Mouse (Mus musculus) lung, adult 18-20 months (tissue): ENCODE results near the gene Zfp607b.
A peak's percentile ranks its signal among the peaks of the same experiment; 100 is the strongest.

Source experiments
- DNase-seq, 2 experiments: peaks; one replicate each; pipeline ENCODE4 v3.0.0; 2022; ENCODE audit warnings: mixed read lengths in 2 of 2

Gene Zfp607b

GRCm38 (mm10) chr7:27688815-27689612 lies at the start of gene Zfp607b:
Zfp607b (plus strand) TSS chr7:27689340.
- DNase-seq, result peak; percentile 96 to 97

- no peak for DNase-seq
Observed at GRCm38 (mm10) chr7:27644471-27644870, 44.7 kb upstream of the Zfp607b start.

DNA sequence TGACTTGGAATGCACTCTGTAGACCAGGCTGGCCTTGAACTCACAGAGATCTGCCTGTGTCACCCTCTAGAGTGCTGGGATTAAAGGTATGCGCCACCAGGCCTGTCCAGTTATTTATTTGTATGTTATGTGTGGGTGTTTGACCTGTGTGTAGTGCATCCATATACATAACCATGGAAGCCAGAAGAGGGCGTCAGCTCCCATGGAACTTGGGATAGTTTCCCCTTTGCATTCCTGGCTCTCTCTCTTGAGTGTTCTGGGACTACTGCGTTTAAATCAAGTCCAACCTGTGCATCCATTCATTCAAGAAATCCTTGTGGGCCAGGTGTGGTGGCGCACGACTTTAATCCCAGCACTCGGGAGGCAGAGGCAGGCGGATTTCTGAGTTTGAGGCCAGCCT lies 42.6 kb upstream of the Zfp607b start:
- no peak for DNase-seq

DNA sequence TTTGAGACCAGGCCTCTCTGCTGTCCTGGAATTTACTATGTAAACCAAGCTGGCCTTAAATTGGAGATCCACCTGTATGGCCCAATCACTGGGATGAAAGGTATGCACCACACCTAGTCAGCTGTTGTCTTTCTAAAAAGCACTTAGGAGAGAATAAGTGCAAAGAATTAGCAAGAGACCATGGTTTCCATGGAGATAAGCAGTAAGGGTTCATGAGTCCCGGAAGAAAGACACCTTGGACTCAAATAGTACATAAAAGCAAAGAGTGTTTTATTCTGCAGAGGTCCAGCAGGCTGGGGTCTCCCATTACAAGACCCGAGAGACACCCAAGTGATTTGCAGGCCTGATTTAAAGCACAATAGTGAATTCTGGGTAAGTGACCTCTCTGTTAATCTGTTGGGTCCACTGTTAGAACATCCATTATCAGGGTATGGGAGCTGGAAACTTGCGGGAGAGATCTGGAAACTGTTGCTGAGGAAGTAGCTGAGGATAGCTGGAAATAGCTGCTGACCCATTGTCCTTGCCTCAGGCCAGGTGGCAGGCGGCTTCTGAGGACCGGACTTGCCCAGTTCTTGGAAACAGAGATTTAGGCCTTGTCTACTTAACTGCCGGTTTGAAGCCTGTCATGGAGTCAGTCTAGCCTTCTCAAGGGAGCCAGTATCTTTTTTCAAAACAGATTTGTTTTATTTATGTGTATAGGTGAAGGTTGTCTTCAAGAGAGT lies 41.7 kb upstream of the Zfp607b start:
- no peak for DNase-seq

DNA sequence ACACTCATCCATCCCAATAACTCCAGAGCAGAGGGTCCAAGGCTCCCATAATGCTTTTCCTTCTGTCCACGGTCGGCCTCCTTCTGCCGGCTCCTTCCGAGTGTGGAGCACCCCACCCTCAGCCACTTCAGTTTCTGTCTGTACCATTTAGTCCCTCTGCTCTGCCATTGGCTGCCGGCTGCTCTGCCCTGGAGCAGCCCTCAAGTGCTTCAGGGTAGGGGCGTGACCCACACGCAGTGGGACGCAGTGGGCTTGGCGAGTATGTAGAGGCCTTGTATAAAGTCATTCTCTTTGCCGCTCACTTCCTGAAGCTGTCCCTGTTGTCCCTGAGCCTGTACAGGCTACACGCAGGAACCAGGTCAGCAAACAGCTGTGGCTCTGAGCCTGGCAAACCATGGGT lies 39.4 kb upstream of the Zfp607b start:
- DNase-seq, result no peak

GRCm38 (mm10) chr7:27650949-27651348 lies 38.2 kb upstream of the Zfp607b start:
- peak; percentile 52 to 71 for DNase-seq

DNA sequence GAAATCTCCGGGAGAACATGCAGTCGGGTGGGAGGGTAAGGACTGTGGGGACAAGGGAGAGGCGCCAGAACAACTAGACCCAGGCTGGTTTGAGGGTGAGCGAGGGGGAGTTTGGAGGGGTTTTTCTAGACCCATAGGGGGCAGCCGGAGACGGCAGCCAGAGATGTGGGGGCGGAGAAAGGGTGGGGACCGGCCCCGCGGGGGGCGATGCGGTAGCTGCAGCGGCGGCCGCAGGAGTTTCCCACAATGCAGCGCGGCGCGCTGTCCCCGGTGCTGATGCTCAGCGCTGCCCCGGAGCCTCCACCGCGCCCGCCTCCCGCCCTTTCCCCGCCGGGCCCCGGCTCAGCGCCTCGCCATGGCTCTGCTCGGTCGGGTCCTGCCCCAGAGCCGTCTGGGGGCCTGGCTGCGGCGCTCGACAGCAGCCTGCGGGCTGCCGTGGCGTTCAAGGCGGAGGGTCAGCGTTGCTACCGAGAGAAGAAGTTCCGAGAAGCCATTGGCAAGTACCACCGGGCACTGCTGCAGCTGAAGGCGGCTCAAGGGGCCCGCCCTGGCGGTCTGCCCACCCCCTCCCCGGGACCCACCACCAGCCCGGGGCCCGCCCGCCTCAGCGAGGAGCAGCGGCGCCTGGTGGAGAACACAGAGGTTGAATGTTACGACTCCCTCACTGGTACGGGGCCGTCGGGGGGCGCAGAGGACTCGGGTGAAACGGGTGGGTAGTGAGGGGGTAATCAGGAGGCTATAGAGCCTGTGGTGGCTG lies 35.3 kb upstream of the Zfp607b start, which contains the start of gene Ttc9b:
Gene Ttc9b, plus strand, starts transcription at position 235 of the 757 bp plus-strand sequence.
- DNase-seq, result peak in 1 of 2 experiments; percentile 5

GRCm38 (mm10) chr7:27654607-27655276 lies 34.4 kb upstream of the Zfp607b start:
- peak in 1 of 2 experiments; percentile 20 for DNase-seq

DNA sequence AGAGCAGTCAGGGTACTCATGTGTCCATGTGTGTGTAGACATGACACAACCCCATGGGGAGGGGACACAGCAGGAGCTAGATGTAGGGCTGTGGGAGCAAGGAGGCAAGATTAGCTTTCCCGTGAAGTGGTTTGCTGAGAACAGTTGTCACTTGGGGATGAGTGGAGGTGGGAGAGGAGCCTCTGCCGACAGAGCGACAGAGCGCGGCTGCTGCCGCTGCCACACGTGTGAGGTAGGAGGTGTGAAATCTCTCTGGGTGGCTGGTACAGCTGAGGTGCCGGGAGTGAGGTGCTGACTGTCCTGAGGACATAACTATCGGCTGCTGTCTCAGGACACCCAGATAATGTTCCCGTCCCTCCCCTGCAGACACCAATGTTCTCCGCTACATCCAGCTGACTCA lies 33.6 kb upstream of the Zfp607b start:
- DNase-seq, result no peak

GRCm38 (mm10) chr7:27656600-27656999 lies 32.5 kb upstream of the Zfp607b start:
- no peak for DNase-seq

GRCm38 (mm10) chr7:27657824-27658395 lies 31.2 kb upstream of the Zfp607b start:
- DNase-seq, result no peak

DNA sequence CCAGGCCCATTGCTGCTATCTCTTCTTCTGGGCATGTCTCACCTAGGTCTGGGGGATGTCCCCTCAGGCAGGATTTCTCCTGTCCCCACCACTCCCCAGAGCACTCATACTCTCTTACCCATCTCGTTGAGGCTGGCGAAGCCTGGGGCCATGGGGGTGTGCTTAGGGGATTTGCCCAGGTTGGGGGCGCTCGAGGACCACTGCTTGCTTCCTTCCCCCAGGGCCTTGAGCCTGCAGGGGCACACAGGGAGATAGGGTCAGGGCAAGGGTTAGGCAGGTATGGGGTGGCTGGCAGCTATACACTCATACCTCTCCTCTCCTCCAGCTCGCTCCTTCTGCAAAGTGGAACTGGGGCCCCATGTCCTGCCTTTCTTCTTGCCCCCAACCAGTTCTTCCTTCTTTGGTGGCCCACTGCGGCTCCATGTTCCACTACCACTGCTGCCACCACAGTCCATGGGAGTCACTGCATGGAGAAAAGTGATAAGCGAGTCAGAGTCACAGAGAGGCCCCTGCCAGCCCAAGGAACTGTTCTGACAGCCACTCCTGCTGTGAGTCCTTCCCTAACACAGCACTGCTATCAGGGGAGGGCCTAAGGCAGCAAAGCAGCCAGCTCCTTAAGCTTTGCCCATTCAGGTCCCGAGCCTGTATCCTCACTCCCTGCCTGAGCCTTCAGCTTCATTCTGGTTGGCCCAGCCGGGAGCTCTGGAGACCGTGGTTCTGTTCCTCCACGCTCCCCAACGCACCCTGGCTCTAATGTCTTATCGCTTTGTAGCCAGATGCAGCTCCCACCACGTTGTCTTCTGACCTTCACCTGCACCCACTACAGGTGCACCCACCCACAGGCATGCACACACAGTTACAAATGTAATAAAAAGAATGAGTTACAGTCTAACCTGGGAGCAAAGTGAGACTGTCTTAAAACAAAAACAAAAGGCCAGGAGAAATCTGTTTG lies 30.2 kb upstream of the Zfp607b start:
- no peak for DNase-seq

DNA sequence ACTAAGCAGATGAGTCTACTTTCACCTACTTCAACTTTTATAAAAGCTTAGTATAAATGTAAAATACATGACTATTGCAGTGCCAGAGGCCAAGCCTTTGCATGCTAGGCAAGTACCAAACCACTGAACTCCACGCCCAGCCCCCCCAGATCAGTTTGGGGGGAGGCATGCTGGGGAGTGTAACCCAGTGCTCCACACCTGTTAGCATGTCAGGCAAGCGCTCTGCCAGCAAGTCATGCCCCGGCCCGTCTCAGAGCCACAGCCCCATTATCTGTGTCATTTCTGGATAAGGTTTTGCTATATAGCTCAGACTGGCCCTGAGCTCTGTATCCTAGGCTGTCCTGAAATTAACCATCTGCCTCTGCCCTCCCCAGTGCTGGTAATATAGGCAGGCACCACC lies 27.1 kb upstream of the Zfp607b start:
- DNase-seq, result no peak

GRCm38 (mm10) chr7:27673064-27673574 lies 16.0 kb upstream of the Zfp607b start:
- DNase-seq, result no peak

DNA sequence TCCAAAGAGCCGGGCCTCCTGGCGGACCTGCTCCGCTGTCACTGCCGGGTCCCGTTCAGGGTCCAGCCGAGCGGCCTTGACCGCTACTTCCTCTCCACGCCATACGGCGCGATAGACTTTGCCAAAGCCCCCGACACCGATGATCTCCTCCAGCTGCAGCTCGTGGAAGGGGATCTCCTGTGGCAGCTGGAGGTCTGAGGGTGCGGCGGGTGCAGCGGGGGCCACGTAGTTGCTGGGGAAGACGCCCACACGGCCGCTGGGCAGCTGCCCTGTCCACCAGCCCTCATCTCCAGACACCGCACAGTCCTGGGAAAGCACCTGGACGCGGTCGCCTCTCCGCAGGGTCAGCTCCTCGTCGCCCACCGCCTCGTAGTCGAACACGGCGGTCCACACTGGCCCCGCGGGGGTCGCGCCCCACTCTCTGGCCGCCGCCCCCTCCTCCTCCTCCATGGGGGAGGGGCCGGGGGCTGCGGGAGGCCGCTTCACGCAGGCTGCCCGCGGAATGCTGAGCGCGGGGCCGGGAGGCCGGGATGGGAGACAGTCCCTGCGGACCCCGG lies 15.5 kb upstream of the Zfp607b start:
- no peak for DNase-seq

DNA sequence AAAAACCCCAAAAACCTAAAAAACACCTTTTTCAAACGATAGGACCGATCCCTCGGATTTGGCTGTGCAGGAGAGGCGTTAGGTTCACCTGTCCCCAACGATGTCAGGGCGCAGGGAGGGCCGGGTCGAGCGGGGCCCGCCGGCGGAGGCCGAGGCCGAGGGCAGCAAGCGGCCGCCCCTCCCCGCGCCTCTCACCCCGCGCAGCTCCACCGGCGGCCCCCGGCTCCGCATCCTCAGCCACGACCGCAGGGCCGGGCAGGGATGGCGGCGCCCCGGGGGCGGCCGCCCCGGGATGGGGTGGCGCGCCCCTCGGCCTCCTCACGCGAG lies 15.0 kb upstream of the Zfp607b start:
- DNase-seq, result no peak

GRCm38 (mm10) chr7:27674522-27675221 lies 14.5 kb upstream of the Zfp607b start, which contains the start of gene Map3k10:
Map3k10 (minus strand) TSS chr7:27674598.
- peak; percentile 93 for DNase-seq

DNA sequence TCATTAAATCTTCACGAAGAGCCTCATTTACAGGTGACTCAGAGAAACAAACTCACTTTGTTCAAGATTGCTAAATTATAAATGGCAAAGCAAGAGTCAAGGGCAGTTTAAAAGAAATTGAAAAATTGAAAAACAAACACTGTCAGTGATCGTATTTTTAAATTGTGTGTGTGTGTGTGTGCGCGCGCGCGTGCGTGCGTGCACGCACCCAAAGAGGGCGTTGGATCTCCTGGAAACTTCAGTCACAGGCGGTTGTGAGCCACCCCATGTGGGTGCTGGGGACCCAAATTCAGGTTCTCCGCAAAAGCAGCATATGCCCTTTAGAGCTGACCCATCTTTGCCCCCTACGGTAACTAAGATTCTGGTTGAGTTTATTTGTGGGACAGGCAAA lies 13.9 kb upstream of the Zfp607b start:
- DNase-seq, result no peak

DNA sequence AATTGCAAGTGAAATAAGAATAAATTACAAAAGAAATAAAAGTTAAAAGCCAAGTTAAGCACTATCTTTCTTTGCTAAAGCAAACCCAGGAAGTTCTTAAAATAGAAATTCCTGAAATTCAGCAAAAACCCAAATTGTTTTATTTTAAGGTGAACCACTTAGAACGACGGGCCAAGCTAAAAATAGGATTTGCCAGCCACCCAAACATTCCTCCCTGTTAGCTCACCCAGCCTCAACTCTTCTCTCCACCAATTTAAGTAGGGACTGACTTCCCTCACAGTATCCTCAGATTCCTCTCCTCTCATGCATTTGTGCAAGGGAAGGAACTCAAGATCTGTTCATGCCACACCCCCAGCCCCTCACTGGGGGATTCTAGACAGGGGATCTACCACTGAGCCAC lies 5.9 kb upstream of the Zfp607b start:
- no peak for DNase-seq

- no peak for DNase-seq
Observed at GRCm38 (mm10) chr7:27685220-27685619, 3.9 kb upstream of the Zfp607b start.
